Mouse (Mus musculus): ENCODE results near the gene Armc9.

Gene Armc9

GRCm38 (mm10) chr1:86269190-86269508 is 114.6 kb downstream of the Armc9 start:
- intact Hi-C loops (cut with DNase I): no loop called here

GRCm38 (mm10) chr1:86271707-86272106 is 117.1 kb downstream of the Armc9 start:
- intact Hi-C loops (cut with DNase I): no loop called here

GRCm38 (mm10) chr1:86277055-86277454 is 122.5 kb downstream of the Armc9 start:
- intact Hi-C loops (cut with DNase I): no loop called here

GRCm38 (mm10) chr1:86281781-86282536 is 127.4 kb downstream of the Armc9 start:
- intact Hi-C loops (cut with DNase I): no loop called here

- intact Hi-C loops (cut with DNase I): no loop called here
Observed at GRCm38 (mm10) chr1:86284101-86284500, 129.5 kb downstream of the Armc9 start.

- intact Hi-C loops (cut with DNase I): no loop called here
Observed at GRCm38 (mm10) chr1:86285295-86285694, 130.7 kb downstream of the Armc9 start.

- intact Hi-C loops (cut with DNase I): no loop called here
Observed at GRCm38 (mm10) chr1:86287473-86287872, 132.9 kb downstream of the Armc9 start.

GRCm38 (mm10) chr1:86290452-86290851 is 135.9 kb downstream of the Armc9 start:
- intact Hi-C loops (cut with DNase I): no loop called here

- intact Hi-C loops (cut with DNase I): no loop called here
Observed at GRCm38 (mm10) chr1:86293091-86293490, 138.5 kb downstream of the Armc9 start.

GRCm38 (mm10) chr1:86293868-86294267 is 139.3 kb downstream of the Armc9 start:
- intact Hi-C loops (cut with DNase I): no loop called here

GRCm38 (mm10) chr1:86294472-86294871 is 139.9 kb downstream of the Armc9 start:
- intact Hi-C loops (cut with DNase I): no loop called here

- intact Hi-C loops (cut with DNase I): no loop called here
Observed at GRCm38 (mm10) chr1:86300093-86300492, 145.5 kb downstream of the Armc9 start.

- intact Hi-C loops (cut with DNase I): no loop called here
Observed at GRCm38 (mm10) chr1:86300731-86301130, 146.2 kb downstream of the Armc9 start.

GRCm38 (mm10) chr1:86301221-86302091 is 146.9 kb downstream of the Armc9 start:
- intact Hi-C loops (cut with DNase I): no loop called here

- intact Hi-C loops (cut with DNase I): no loop called here
Observed at GRCm38 (mm10) chr1:86302532-86302931, 148.0 kb downstream of the Armc9 start, which contains the start of gene B3gnt7. Gene B3gnt7, plus strand, starts transcription at chr1:86302832.

- intact Hi-C loops (cut with DNase I): no loop called here
Observed at GRCm38 (mm10) chr1:86303063-86303872, 148.7 kb downstream of the Armc9 start.

- intact Hi-C loops (cut with DNase I): no loop called here
Observed at GRCm38 (mm10) chr1:86303873-86304250, 149.3 kb downstream of the Armc9 start.

GRCm38 (mm10) chr1:86306686-86307085 is 152.1 kb downstream of the Armc9 start:
- intact Hi-C loops (cut with DNase I): no loop called here

GRCm38 (mm10) chr1:86307177-86307762 is 152.7 kb downstream of the Armc9 start:
- intact Hi-C loops (cut with DNase I): no loop called here

- intact Hi-C loops (cut with DNase I): no loop called here
Observed at GRCm38 (mm10) chr1:86307871-86308641, 153.5 kb downstream of the Armc9 start.

Measured in adrenal gland (tissue).